Mouse (Mus musculus) cerebellum, adult 11 months (tissue): ENCODE results near the gene Zfp574.

Experiments used
- DNase-seq: peaks from one replicate; pipeline ENCODE4 v3.0.0; 2022

The Zfp574 gene

DNA sequence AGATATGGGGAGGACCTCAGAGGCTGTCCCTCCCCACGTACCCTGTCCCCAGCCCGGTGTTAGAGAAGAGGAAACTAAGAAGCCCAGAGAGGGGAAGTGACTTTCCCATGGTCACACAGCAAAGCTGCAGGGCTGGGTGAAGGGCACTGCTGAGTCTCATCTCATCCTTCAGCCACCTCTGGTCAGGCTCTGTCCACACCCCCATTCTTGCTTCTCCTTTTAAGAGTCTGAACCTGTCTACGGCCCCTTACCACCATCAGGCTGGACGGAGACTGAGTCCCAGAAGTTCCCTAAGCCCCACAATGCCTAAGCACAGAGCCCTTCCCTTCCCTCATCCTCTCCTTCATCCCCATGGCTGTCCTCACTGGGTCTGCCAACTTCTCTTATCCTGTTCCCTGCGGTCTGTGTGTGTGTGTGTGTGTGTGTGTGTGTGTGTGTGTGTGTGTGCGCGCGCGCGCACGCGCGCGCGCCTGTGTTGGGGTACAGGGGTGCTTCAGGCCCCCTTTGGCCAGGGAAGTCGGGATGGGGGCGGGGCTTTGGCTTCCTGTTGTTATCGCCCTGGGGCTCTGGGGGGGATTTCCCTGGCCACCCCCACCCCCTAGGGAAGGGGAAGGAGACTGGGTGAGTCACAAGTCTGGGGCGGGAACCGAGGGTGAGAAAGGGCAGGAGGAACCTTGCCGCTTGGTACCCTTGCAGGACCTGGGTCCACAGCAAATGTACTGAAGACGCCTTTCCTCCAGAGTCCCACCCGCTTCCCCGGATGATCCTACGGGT lies 47.9 kb downstream of the Zfp574 start:
- DNase-seq, result no peak

DNA sequence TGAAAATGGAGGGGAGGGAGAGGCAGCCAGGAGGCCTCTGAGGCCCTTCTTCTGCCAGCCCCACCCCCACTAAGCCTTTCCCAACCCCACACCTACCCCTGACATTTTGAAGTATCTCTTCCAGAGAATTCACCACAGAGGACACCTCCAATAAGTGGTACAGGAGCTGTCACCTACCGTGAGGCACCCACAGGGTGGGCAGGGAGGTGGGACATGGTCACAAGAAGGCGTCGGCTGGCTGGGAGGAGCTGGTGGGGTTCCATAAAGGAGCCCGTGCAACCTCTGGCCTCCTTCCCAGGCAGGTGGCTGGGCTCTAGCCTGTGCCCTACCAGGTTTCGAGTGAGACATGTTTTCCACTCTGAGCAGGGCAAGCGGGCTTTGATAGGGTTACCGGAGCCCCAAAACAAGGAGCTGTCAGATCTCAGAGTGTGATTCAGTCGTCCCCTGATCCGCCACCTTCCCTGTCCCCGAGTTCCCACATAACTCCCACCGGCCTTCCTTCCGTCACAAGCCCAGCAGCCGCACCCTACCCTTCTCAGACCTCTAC lies 48.9 kb downstream of the Zfp574 start:
- DNase-seq, result no peak

DNA sequence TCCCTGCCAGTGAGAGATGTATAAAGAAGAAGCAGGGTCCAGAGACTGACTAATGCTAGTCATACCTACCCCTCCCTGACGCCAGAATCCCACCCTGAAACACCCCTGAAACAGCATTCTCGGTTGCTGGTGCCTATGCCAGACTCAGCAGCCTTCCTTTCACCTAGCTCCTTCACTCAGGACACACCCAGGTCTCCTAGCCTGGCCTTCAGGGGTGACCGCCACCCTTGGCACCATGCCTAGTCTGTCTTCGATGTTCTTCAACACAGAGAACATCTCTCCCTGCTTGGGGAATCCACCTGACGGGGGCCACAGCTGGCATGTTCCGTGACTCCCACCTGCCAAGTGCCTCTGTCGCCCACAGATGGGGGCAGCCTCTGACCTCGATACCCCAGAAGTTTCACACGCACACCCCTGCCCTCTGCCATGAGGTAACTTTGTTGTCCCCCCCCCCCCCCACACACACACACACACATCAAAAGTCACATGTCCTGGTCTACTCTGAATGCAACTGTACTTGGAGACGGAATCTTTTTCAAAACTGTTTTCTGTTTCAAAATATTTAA lies 53.4 kb downstream of the Zfp574 start:
- DNase-seq, result no peak

DNA sequence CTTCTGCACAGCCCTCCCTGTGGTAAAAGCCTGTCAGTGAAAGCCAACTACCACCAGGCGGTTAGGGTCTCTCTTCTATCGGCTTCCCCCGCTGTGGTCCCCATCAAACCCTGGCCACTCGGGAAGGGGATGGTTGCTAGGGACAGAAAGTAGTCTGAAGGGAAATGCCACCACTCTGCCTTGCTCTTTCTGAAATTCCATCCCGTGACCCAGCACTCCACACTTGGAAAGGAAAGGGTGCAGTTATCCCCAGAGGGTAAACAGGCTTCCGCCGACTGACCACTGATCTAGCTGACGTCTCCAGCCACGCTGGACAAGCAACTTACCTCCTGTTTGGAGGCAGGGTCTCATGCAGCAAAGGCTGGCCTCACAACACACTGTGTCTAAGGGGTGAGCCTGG lies 55.6 kb downstream of the Zfp574 start:
- no peak for DNase-seq

DNA sequence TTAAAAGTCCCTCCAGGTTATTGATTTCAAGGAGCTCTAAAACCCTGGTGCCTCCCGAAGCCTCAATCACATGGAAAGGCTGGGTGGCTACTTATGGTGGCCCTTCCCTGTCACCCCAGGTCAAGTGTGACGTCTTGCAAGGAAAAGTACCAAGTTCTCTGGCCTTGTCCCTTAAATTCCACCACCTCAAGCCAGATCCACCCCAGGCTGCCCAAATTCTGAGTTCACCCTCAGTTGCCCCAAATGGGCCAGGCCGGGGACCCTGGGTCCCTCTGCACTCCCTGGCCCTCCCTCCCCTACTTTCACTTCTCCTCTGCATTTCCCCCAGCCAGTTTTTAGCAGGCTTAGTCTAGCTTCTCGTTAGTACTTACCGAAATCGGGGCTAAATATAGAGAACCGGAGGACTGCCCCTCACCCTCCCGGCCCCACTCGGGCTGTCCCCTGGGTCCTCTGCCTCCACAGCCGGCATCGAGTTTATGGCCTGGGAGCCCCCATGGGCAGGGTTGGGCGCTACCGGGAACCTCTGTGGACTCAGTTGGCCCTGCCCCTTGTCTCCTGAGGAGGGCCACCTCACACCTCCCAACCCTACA lies 57.1 kb downstream of the Zfp574 start:
- no peak for DNase-seq

DNA sequence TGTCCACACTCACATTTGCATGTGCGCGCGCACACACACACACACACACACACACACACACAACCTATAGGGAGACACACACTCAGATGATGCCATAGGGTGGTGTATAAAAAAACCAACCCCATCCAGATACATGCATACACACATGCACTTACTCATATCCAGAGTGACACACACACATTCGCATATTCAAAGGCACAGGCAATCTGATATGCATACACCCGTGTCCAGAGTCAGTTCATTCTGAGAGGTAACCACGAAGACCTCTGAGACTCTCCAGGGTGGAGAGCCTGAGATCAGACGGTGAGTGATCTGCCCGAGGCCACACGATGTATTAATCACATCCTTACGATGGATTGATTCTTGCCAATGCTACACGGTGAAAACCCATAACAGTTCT lies 58.2 kb downstream of the Zfp574 start:
- DNase-seq, result no peak

DNA sequence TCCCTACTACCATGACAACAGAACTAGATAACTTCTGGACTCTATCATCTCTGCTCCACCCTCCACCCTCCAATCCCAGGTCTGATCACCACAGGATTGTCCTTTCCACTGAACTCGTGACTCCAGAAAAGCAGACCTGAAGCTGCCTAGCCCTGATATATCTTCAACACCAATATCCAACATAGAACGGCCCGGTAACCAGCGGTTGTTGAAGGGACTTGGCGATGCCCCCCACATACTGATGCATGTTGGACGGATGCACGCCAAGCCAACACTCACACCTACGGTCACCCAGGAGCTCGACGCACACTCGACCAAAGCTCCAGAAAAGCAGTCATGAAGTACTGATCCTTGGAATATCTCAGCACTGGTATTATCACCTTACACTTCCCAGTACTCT lies 58.9 kb downstream of the Zfp574 start:
- DNase-seq, result no peak

DNA sequence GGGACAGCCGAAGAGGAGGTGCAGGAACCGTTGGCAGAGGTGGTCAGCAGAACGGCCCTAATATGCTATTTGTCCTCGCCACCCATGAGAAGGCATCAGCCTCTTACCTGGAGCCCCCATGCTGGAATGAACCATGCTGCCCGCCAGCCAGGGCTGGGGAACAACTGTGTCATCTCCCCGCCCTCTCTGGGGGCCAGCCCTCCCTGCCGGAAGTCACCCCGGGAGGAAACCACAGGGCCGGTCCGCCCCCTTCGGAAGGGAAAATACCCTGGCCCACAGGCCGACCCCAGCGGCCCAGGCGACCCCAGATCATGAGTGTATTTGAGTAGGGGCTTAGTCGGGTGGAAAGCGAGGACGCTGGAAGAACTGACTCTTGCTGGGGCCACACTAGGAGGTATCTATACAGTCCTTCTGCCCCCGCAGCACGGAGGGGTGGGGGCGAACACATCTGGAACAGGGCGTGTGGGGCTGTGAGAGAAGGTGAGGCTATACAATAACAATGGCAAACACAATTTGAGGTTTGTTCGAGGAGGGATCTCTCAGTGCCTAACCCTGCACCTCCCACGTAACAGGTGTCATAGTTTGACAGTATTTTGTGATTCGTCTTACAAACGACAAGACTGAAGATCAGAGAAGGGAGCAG lies 60.1 kb downstream of the Zfp574 start:
- no peak for DNase-seq
